Mouse (Mus musculus): Measurements from ENCODE around the gene Angptl4.
A peak's percentile ranks its signal among the peaks of the same experiment; 100 is the strongest.

Angptl4 gene

GRCm38 (mm10) chr17:33804745-33805144 is 23.1 kb upstream of the Angptl4 start:
- no peak for DNase-seq (ENCODE audit: low read depth, low spot score)

GRCm38 (mm10) chr17:33804205-33804604 is 22.6 kb upstream of the Angptl4 start:
- DNase-seq (ENCODE audit: low read depth, low spot score): no peak

DNA sequence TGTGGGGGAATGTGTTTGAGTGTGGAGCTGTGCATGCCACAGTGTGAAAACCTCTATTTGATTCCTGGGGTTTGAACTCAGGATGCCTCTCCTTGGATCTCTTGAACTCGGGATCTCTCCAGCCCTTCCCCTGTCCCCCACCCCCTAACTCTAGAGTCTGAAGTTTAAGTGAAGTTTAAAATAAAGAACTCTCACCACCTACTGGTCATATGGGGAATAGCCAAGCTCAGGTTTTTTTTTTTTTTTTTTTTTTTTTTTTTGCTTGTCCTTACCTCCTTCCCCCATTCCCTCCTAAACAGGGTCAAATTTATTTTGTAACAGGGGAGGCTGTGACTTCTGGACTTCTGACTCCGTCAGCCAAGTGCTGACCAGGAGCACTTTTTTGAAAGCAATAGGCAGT is 20.6 kb upstream of the Angptl4 start:
- no peak for DNase-seq (ENCODE audit: low read depth, low spot score)

GRCm38 (mm10) chr17:33799277-33799676 is 17.6 kb upstream of the Angptl4 start:
- no peak for DNase-seq (ENCODE audit: low read depth, low spot score)

GRCm38 (mm10) chr17:33798306-33798705 is 16.7 kb upstream of the Angptl4 start:
- DNase-seq (ENCODE audit: low read depth, low spot score): no peak

GRCm38 (mm10) chr17:33788732-33789131 is 7.1 kb upstream of the Angptl4 start:
- DNase-seq (ENCODE audit: low read depth, low spot score): no peak

DNA sequence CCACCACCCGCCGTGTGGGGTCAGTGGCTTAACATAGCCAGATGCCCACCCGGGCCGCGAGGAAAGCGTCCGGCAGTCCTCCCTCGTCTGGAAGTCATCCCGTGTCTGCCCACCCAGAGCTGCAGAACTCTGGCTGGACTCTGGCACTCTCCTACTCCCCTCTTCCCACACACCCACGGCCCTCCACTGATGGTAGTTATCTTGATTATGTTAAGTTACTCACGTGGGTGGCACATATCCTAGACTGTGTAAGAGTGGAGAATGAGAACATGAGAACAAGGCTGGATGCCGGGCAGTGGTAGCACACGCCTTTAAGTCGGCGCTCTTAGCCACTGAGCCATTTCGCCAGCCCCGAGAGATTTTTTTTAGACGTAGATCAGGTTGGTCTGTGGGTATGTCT is 4.7 kb upstream of the Angptl4 start:
- no peak for DNase-seq (ENCODE audit: low read depth, low spot score)

GRCm38 (mm10) chr17:33784939-33785338 is 3.3 kb upstream of the Angptl4 start:
- no peak for DNase-seq (ENCODE audit: low read depth, low spot score)

GRCm38 (mm10) chr17:33783408-33783807 is 1.8 kb upstream of the Angptl4 start:
- DNase-seq (ENCODE audit: low read depth, low spot score): no peak

DNA sequence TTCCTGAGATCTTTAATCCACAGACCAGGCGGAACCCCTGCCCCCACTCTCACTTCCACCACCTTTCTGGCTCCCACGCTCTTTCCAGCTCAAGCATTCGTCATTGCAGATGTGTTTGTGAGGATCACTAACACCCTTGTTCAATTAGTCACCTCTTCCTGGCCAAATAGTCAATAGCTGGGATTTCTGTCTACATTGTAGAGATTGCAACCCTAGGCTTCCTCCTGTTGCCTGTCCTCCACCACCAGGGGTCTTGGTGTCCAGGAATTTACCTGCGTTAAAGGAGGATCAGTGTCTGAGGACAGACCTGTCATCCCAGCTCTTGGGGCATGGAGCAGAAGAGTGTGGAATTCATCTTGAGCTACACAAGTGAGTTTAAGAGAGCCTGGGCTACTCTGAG is 437 bp upstream of the Angptl4 start:
- no peak for DNase-seq (ENCODE audit: low read depth, low spot score)

DNA sequence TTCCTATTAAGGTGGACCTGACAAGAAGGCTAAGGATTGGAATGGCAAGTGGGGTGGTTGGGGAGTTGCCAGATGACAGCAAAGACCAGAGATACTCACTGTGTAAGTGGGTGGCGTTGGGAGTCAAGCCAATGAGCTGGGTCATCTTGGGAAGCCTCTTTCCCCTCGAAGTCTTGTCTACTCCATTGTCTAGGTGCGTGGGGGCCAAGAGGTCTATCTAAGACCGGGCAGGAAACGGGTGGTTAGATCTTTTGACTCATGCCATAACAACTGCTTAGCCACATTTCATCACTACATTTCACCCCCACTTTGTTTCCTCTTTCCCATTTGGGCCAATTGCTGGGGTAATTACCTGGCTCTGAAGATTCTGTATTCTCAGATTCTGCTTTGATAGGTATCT is 1.2 kb downstream of the Angptl4 start:
- DNase-seq (ENCODE audit: low read depth, low spot score): no peak

GRCm38 (mm10) chr17:33779967-33780295 is 1.7 kb downstream of the Angptl4 start:
- no peak for DNase-seq (ENCODE audit: low read depth, low spot score)

GRCm38 (mm10) chr17:33779271-33779966 is 2.2 kb downstream of the Angptl4 start:
- no peak for DNase-seq (ENCODE audit: low read depth, low spot score)

- DNase-seq (ENCODE audit: low read depth, low spot score): no peak
Observed at GRCm38 (mm10) chr17:33775287-33775686, 6.3 kb downstream of the Angptl4 start.

- no peak for DNase-seq (ENCODE audit: low read depth, low spot score)
Observed at GRCm38 (mm10) chr17:33774573-33775155, 7.0 kb downstream of the Angptl4 start.

- no peak for DNase-seq (ENCODE audit: low read depth, low spot score)
Observed at GRCm38 (mm10) chr17:33773871-33774572, 7.6 kb downstream of the Angptl4 start.

DNA sequence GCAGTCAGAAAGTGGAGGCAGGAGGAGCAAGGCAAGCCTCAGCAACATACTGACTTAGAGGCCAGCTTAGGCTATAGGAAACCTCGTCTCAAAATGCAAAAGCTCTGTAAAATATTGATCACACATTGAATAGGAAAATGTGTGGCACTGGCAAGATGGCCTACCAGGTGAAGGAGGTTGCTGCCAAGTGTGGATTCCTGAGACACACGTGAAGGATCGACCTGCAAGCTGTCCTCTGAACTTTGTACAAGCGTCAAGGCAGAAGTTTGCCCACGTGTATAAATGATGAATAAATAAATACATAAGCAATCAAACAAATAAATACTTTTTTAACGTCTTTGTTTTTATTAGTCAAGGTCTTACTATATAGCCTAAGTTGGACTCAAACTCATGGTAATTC is 8.2 kb downstream of the Angptl4 start:
- no peak for DNase-seq (ENCODE audit: low read depth, low spot score)

GRCm38 (mm10) chr17:33771617-33772016 is 10.0 kb downstream of the Angptl4 start:
- DNase-seq (ENCODE audit: low read depth, low spot score): no peak

GRCm38 (mm10) chr17:33766389-33766788 is 15.2 kb downstream of the Angptl4 start:
- no peak for DNase-seq (ENCODE audit: low read depth, low spot score)

GRCm38 (mm10) chr17:33760255-33761165 is 21.1 kb downstream of the Angptl4 start, which contains the start of gene Rab11b:
Rab11b (minus strand) TSS chr17:33760530.
- peak; percentile 100 for DNase-seq (ENCODE audit: low read depth, low spot score)

- DNase-seq (ENCODE audit: low read depth, low spot score): no peak
Observed at GRCm38 (mm10) chr17:33759767-33760254, 21.8 kb downstream of the Angptl4 start.

- DNase-seq (ENCODE audit: low read depth, low spot score): no peak
Observed at GRCm38 (mm10) chr17:33757231-33757630, 24.4 kb downstream of the Angptl4 start.

Data from brain, embryonic 18.5 days (tissue).